Mouse (Mus musculus): ENCODE data around the gene Col1a1. TPM values are rescaled to one million over a fixed set of nuclear protein-coding genes. Genes with fewer than 3 reads are reported as not detected.

Gene Col1a1
- polyA plus RNA-seq (2014; fragmentation: Nextera tagmentation; extraction: Ambion mirVana), result 248 and 380 TPM in 2 replicates

DNA sequence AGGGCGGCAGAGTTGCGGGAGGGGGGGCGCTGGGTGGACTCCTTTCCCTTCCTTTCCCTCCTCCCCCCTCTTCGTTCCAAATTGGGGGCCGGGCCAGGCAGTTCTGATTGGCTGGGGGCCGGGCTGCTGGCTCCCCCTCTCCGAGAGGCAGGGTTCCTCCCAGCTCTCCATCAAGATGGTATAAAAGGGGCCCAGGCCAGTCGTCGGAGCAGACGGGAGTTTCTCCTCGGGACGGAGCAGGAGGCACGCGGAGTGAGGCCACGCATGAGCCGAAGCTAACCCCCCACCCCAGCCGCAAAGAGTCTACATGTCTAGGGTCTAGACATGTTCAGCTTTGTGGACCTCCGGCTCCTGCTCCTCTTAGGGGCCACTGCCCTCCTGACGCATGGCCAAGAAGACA lies at the start of gene Col1a1:
Col1a1 (plus strand) TSS at position 180 of the 400 bp plus-strand sequence.
- Histone ChIP-seq H3K36me3 (ENCODE audit: control insufficient read depth, insufficient read depth, low read length) (peaks cover 19% of the 10 kb centered on the region; the same call in 1 of the 2 replicates), H3K9ac (ENCODE audit: low read depth, low read length) (peak within 1 kb of the TSS; percentile 72), H3K27ac (ENCODE audit: low read depth, low read length) (peak within 1 kb of the TSS; percentile 80), H3K27me3 (ENCODE audit: control insufficient read depth, insufficient read depth, low read length) (peaks cover 8% of the 10 kb centered on the region; the same call in 1 of the 2 replicates), H3K4me3 (ENCODE audit: low read length) (peak within 1 kb of the TSS; percentile 59), H3K4me1 (ENCODE audit: control insufficient read depth, insufficient read depth, low read length) (peaks cover 29% of the 10 kb centered on the region), H3K9me3 (ENCODE audit: control insufficient read depth, low read length) (no peaks in the 10 kb centered on the region), H3K4me2 (replicated peaks; ENCODE audit: low read depth, low read length) (peak within 1 kb of the TSS; percentile 52)
- ATAC-seq (ENCODE audit: low FRiP score, low TSS enrichment), result peak; percentile 41
- whole genome bisulfite sequencing, result 9% methylated on average over 19 of the region's 19 CpGs

DNA sequence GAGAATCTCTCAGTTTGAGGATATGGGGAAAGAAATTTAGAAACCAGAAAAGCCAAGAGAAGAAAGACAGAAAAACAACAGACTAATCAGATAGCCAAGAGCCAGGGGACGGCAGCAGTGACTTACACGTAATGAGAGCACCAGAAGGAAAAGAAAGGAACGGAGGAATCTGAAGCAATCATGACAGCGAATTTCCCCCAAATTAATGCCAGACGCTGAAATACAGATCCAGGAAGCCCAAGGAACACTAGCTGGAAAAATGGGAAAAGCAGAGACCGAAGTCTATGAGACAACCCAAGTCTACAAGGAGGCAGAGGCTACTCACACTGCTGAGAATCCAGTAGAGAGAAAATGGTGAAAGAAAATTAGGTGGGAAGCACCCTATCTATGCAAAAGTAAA lies 44.9 kb upstream of the Col1a1 start:
- no peak overlapping the region for H3K4me3 ChIP-seq (ENCODE audit: low read length)
- H3K4me1 ChIP-seq (ENCODE audit: control insufficient read depth, insufficient read depth, low read length), result no peaks in the 10 kb centered on the region
- H3K4me2 ChIP-seq (replicated peaks; ENCODE audit: low read depth, low read length), result no peak overlapping the region
- no peak overlapping the region for H3K9ac ChIP-seq (ENCODE audit: low read depth, low read length)
- no peaks in the 10 kb centered on the region for H3K9me3 ChIP-seq (ENCODE audit: control insufficient read depth, low read length)
- H3K36me3 ChIP-seq (ENCODE audit: control insufficient read depth, insufficient read depth, low read length), result no peaks in the 10 kb centered on the region
- H3K27me3 ChIP-seq (ENCODE audit: control insufficient read depth, insufficient read depth, low read length), result no peaks in the 10 kb centered on the region
- H3K27ac ChIP-seq (ENCODE audit: low read depth, low read length), result no peak overlapping the region
- no peak for ATAC-seq (ENCODE audit: low FRiP score, low TSS enrichment)
- 80% methylated on average over 6 of the region's 6 CpGs for WGBS

DNA sequence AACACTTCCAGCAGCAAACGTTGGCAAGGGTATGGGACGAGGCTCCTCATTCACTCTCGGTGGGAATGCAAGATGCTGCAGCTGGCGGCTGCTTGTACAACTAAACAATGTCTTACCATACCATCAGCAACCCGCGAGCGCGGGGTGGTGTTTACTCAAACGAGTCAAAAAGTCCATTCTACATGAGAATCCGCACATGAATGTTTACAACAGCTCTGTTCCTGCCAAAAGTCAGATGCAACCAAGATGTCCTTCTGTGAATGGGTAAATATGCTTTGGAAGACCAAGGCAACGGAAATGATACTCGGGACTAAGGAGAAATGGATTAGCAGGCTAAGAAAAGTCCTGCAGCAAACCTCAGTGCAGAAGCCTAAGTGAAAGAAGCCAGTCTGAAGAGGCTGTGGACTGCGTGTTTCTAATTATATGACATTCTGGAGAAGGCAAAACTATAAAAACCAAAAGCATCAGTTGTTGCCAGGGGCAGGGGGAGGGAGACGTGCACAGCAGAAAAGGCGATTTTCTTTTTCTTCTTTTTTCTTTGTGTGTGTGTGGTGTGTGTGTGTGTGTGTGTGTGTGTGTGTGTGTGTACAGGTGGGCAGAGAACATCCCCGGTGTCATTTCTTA lies 39.2 kb upstream of the Col1a1 start:
- H3K27me3 ChIP-seq (ENCODE audit: control insufficient read depth, insufficient read depth, low read length), result no peaks in the 10 kb centered on the region
- H3K9ac ChIP-seq (ENCODE audit: low read depth, low read length), result no peak overlapping the region
- no peak overlapping the region for H3K27ac ChIP-seq (ENCODE audit: low read depth, low read length)
- H3K4me3 ChIP-seq (ENCODE audit: low read length), result no peak overlapping the region
- no peaks in the 10 kb centered on the region for H3K4me1 ChIP-seq (ENCODE audit: control insufficient read depth, insufficient read depth, low read length)
- no peaks in the 10 kb centered on the region for H3K36me3 ChIP-seq (ENCODE audit: control insufficient read depth, insufficient read depth, low read length)
- no peak overlapping the region for H3K4me2 ChIP-seq (replicated peaks; ENCODE audit: low read depth, low read length)
- H3K9me3 ChIP-seq (ENCODE audit: control insufficient read depth, low read length), result no peaks in the 10 kb centered on the region
- ATAC-seq (ENCODE audit: low FRiP score, low TSS enrichment), result no peak
- 86% methylated on average over 16 of the region's 16 CpGs for WGBS

DNA sequence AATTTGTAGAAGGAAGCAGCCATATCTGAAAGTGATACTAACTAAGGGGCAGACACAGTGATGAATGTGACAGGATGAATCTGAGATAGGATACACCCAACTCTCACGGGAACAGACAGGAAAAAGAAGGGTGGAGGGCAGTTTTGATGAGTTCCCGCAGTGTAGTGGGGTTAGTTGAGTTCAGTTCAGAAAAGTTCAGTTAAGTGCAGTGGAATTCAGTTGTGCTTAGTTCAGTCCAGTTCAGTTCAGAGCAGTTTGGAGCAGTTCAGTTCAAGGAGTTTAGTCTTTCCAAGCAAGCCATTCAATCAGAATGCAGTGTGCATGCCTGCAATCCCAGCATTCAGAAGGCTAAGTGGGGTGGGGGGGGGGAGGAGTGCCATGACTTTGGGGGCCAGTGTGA lies 34.8 kb upstream of the Col1a1 start:
- no peak for ATAC-seq (ENCODE audit: low FRiP score, low TSS enrichment)
- Histone ChIP-seq H3K27ac (ENCODE audit: low read depth, low read length) (no peak overlapping the region), H3K4me2 (replicated peaks; ENCODE audit: low read depth, low read length) (no peak overlapping the region), H3K27me3 (ENCODE audit: control insufficient read depth, insufficient read depth, low read length) (no peaks in the 10 kb centered on the region), H3K4me3 (ENCODE audit: low read length) (no peak overlapping the region), H3K36me3 (ENCODE audit: control insufficient read depth, insufficient read depth, low read length) (no peaks in the 10 kb centered on the region), H3K9ac (ENCODE audit: low read depth, low read length) (no peak overlapping the region), H3K4me1 (ENCODE audit: control insufficient read depth, insufficient read depth, low read length) (no peaks in the 10 kb centered on the region), H3K9me3 (ENCODE audit: control insufficient read depth, low read length) (no peaks in the 10 kb centered on the region)
- WGBS, result 40% methylated on average over 2 of the region's 2 CpGs

DNA sequence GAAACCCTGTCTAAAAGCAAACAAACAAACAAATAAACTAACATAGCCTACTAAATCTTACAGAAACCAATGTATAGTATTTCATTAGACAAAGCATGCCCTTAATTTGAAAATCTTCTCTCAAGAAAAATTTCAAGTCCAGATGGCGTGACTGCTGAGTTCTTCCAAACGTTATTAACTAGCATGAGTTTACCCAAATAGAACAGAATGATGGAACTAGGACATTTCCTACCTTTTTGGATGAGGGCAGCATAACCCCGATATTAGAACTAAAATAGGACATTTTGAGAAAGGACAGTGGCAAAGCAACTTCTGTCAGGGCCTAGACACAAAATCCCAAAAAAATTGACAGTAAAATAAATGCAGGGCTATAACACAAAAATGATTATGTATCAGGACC lies 31.7 kb upstream of the Col1a1 start:
- Histone ChIP-seq H3K36me3 (ENCODE audit: control insufficient read depth, insufficient read depth, low read length) (no peaks in the 10 kb centered on the region), H3K4me1 (ENCODE audit: control insufficient read depth, insufficient read depth, low read length) (no peaks in the 10 kb centered on the region), H3K4me2 (replicated peaks; ENCODE audit: low read depth, low read length) (no peak overlapping the region), H3K9me3 (ENCODE audit: control insufficient read depth, low read length) (no peaks in the 10 kb centered on the region), H3K9ac (ENCODE audit: low read depth, low read length) (no peak overlapping the region), H3K27me3 (ENCODE audit: control insufficient read depth, insufficient read depth, low read length) (no peaks in the 10 kb centered on the region), H3K4me3 (ENCODE audit: low read length) (no peak overlapping the region), H3K27ac (ENCODE audit: low read depth, low read length) (no peak overlapping the region)
- 91% methylated on average over 3 of the region's 3 CpGs for WGBS
- no peak for ATAC-seq (ENCODE audit: low FRiP score, low TSS enrichment)

DNA sequence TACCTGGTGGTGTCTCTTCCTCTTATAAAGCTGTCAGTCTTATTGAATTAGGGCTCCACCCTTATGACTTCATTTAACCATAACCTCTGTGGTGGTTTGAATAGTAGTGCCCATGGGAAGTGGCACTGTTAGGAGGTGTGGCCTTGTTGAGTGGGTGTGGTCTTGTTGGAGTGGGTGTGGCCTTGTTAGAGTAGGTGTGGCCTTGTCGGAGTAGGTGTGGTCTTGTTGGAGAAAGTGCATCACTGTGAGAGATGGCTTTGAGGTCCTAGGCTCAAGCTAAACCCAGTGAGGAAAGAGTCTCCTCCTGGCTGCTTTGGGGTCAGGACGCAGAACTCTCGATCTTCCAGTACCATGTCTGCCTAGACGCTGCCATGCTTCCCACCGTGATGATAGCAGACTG lies 25.1 kb upstream of the Col1a1 start:
- Histone ChIP-seq H3K4me2 (replicated peaks; ENCODE audit: low read depth, low read length) (no peak overlapping the region), H3K4me3 (ENCODE audit: low read length) (no peak overlapping the region), H3K9me3 (ENCODE audit: control insufficient read depth, low read length) (no peaks in the 10 kb centered on the region), H3K36me3 (ENCODE audit: control insufficient read depth, insufficient read depth, low read length) (no peaks in the 10 kb centered on the region), H3K27ac (ENCODE audit: low read depth, low read length) (no peak overlapping the region), H3K9ac (ENCODE audit: low read depth, low read length) (no peak overlapping the region), H3K4me1 (ENCODE audit: control insufficient read depth, insufficient read depth, low read length) (0 out of 2 replicates have a peak, but pooled peaks cover 4% of the 10 kb centered on the region), H3K27me3 (ENCODE audit: control insufficient read depth, insufficient read depth, low read length) (no peaks in the 10 kb centered on the region)
- ATAC-seq (ENCODE audit: low FRiP score, low TSS enrichment), result no peak
- WGBS, result 83% methylated on average over 5 of the region's 5 CpGs

DNA sequence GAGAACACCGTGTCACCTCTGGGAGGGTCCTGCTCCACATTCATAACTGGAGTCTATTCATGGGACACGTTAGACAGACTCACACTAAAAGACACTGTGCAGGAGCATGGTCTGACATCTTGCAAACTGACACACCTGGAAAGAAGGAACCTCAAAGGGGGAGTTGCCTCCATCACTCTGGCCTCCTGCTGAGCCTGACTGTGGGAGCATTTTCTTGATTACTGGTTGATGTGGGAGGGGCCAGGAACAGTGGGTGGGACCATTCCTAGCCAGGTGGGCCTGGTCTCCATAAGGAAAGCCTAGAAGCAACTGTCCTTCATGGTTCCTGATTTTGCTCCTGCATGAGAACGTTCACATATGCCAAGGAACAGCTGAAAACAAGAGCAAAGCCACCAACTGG lies 23.5 kb upstream of the Col1a1 start:
- H3K27ac ChIP-seq (ENCODE audit: low read depth, low read length), result no peak overlapping the region
- no peaks in the 10 kb centered on the region for H3K36me3 ChIP-seq (ENCODE audit: control insufficient read depth, insufficient read depth, low read length)
- no peak overlapping the region for H3K9ac ChIP-seq (ENCODE audit: low read depth, low read length)
- ATAC-seq (ENCODE audit: low FRiP score, low TSS enrichment), result no peak
- 59% methylated on average over 3 of the region's 3 CpGs for WGBS
- H3K4me1 ChIP-seq (ENCODE audit: control insufficient read depth, insufficient read depth, low read length), result 0 out of 2 replicates have a peak, but pooled peaks cover 12% of the 10 kb centered on the region
- H3K4me3 ChIP-seq (ENCODE audit: low read length), result no peak overlapping the region
- no peaks in the 10 kb centered on the region for H3K9me3 ChIP-seq (ENCODE audit: control insufficient read depth, low read length)
- H3K27me3 ChIP-seq (ENCODE audit: control insufficient read depth, insufficient read depth, low read length), result no peaks in the 10 kb centered on the region
- H3K4me2 ChIP-seq (replicated peaks; ENCODE audit: low read depth, low read length), result no peak overlapping the region

DNA sequence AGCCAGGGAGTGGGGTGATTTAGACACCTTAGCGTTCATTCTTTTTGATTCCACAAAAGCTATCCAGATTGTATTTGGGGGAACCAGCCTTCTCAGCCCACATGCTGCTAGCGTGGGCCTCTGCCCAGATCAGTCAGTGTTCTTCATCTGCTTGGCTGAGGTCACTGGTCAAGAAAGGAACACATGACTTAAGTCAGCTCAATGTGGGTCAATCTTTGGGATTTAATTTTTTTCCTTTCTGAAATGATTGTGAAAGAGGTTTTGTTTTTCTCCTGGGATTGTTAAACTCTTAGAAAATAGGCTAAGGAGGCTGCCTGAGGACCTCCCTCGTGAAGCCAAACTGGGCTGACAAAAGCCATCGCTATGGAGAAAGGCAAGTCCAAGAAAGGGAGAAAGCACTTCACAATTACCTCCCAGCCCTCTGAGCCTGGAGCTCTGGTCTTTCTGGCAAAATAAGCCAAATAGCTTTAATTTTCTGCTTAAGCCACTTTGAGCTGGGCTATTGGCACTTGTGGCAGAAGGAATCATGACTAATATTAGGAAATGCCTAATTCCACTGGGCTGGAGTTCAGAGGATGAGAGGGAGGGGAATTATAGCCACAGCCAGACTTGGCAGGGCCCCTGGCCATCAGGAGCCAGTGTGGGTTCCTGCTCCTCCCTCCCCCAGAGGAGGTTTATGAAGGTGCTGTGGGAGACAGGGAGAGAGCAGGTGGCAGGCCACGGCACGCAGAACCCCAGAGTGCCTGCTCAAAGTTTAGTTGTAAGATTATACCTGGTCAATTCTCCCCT lies 22.5 kb upstream of the Col1a1 start:
- Histone ChIP-seq H3K36me3 (ENCODE audit: control insufficient read depth, insufficient read depth, low read length) (no peaks in the 10 kb centered on the region), H3K27ac (ENCODE audit: low read depth, low read length) (no peak overlapping the region), H3K4me1 (ENCODE audit: control insufficient read depth, insufficient read depth, low read length) (0 out of 2 replicates have a peak, but pooled peaks cover 12% of the 10 kb centered on the region), H3K27me3 (ENCODE audit: control insufficient read depth, insufficient read depth, low read length) (no peaks in the 10 kb centered on the region), H3K4me3 (ENCODE audit: low read length) (no peak overlapping the region), H3K9me3 (ENCODE audit: control insufficient read depth, low read length) (no peaks in the 10 kb centered on the region), H3K4me2 (replicated peaks; ENCODE audit: low read depth, low read length) (no peak overlapping the region), H3K9ac (ENCODE audit: low read depth, low read length) (no peak overlapping the region)
- 63% methylated on average over 6 of the region's 6 CpGs for WGBS
- no peak for ATAC-seq (ENCODE audit: low FRiP score, low TSS enrichment)

Data from kidney, embryonic 14.5 days (tissue).